Mouse (Mus musculus) embryonic stem cell, embryonic (primary cell): Measurements from ENCODE around the gene Galnt9.

ENCODE experiments used
- CTCF ChIA-PET, 4 experiments: fragments of 300-600 bp in 2 of 4; fragments of 350-600 bp in 2 of 4; sonication (Branson Sonifier 250); formaldehyde crosslinking; loops; one replicate each; lab custom pipeline; 2022; ENCODE audit warnings: inconsistent platforms in 2 of 4; lab: Charles Lee
- POLR2A ChIA-PET, 4 experiments: fragments of 300-600 bp in 2 of 4; fragments of 350-600 bp in 2 of 4; sonication (Branson Sonifier 250); formaldehyde crosslinking; loops; one replicate each; lab custom pipeline; 2022; ENCODE audit warnings: antibody characterized with exemption in 4 of 4, inconsistent platforms in 1 of 4; lab: Charles Lee

Gene Galnt9

DNA sequence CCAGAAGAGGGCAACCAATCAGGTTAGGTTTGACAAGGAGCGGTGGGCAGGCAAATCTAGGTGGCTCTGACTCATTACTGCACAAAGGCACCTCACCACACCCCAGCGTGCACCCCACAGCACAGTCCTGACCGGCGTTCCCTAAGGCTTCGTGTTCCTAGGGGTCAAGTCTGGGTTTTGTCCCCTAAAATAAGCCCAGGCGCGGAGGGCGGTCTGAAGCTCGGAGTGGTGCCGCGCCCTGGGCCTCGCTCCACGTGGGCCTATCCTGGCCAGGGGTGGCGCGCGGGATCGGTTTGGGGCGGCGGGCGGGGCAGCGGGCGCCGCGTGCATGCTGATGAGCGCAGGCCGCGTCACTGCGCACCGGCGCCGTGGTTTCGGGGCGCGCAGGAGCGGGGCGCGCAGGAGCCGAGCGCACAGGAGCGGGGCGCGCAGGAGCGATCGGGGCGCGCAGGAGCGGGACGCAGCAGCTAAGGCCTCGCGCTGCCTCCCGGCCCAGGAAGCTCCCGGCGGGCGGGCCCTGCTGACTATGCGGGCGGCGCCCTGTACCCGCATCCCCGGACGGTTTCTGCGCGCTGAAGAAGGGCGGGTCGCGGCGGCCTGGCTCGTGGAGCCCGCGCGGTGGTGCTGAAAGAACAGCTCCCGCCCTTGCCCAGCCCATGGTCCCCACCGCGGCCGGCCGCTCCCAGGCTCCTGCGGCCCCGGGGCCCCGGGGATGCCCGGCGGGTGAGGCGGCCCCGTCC lies at the start of gene Galnt9:
Gene Galnt9, plus strand, starts transcription at position 405 of the 740 bp plus-strand sequence.
- CTCF ChIA-PET, result interaction anchor here in 3 of 4 experiments (0.6 to 1.6 kb wide), 7 partner anchors 13 to 227 kb away, joined by 3 to 4 read pairs (median 3); partner anchors contain the start of gene Ep400 (in 1 of the 3)
- POLR2A ChIA-PET, result interaction anchor here in 3 of 4 experiments (0.6 to 2.0 kb wide), 21 partner anchors 10 to 276 kb away, joined by 3 to 13 read pairs (median 3); partner anchors contain the start of gene Ulk1 (in 1 of the 3)

DNA sequence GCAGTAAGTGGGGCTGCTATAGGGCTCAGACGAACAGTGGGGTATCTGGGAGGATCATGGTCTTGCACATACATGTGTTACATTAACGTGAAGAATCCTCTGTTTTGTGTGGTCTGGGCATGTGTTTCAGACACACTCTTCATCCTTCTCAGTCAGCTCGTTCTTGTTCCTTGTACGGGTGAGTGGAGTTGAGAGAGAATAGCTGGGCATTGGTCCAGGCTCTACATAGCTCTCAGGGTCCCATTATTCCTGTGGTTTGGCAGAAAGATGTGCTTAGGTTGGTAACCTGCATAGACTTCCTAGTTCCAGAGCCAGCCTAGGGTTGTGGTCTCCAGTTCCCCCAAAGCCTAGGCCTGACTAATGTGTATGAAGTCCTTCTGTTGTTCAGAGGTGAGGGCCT lies 49.8 kb upstream of the Galnt9 start:
- POLR2A ChIA-PET, result interaction anchor here (0.6 to 19.7 kb wide), 17 partner anchors 11 to 142 kb away, joined by 3 to 345 read pairs (median 4); no protein-coding TSS in a partner anchor
- CTCF ChIA-PET, result interaction anchor here (0.5 to 2.7 kb wide), 37 partner anchors 9 to 276 kb away, joined by 3 to 31 read pairs (median 4); partner anchors contain the start of genes Ddx51 (in 1 of the 4), Ep400 (in 1 of the 4), Galnt9 (in 1 of the 4) and Noc4l (in 1 of the 4)

DNA sequence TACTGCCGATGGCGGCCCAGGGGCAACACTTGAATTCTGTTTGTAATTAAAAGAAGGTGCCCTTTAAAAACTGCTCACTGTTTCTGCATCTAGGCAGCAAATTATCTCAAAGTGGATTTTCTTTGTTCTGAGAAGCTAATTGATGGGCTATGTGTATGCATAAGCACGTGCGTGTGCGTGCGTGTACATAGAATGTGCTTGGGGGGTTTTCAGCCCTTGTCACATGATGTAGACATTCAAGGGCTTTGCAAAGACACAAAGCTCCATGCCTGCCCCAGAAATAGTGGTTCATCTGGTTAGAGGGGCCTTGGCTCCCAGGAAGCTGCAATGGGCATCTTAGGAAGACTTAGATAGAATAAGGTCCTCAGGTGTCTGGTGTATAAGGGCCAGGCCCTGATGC lies 49.1 kb upstream of the Galnt9 start:
- ChIA-PET CTCF (interaction anchor here in 2 of 4 experiments (1.0 to 2.7 kb wide), 11 partner anchors 10 to 144 kb away, joined by 3 to 31 read pairs (median 4); partner anchors contain the start of gene Galnt9 (in 1 of the 2)), POLR2A (interaction anchor here in 3 of 4 experiments (0.7 to 19.7 kb wide), 11 partner anchors 10 to 144 kb away, joined by 3 to 345 read pairs (median 5); no protein-coding TSS in a partner anchor)

DNA sequence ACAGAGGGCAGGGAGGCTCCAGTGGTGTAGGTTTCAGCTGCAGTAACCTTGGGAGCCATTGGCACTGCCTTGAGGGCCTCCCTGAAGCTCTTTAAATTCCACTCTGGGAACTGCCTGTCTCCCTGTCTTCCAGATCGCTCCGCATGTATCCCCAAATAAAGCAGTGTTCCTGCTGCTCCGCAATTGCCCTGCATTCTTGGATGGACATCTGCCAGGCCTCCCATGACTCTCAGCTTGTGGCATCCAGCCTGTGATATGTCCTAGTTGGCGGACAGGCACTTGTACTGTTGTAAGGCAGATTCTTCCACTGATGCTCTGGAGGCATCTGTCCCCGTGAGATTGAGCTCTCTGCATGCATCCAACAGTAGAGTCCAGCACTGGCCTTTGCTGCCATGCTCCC lies 46.6 kb upstream of the Galnt9 start:
- CTCF ChIA-PET, result interaction anchor here in 1 of 4 experiments (0.8 kb wide), 1 partner anchor 139 kb away, joined by 3 read pairs; no protein-coding TSS in a partner anchor
- POLR2A ChIA-PET, result interaction anchor here (0.6 to 1.6 kb wide), 14 partner anchors 10 to 156 kb away, joined by 3 to 9 read pairs (median 3); partner anchors contain the start of genes Ddx51 (in 1 of the 4), Fbrsl1 (in 1 of the 4) and Noc4l (in 1 of the 4)

DNA sequence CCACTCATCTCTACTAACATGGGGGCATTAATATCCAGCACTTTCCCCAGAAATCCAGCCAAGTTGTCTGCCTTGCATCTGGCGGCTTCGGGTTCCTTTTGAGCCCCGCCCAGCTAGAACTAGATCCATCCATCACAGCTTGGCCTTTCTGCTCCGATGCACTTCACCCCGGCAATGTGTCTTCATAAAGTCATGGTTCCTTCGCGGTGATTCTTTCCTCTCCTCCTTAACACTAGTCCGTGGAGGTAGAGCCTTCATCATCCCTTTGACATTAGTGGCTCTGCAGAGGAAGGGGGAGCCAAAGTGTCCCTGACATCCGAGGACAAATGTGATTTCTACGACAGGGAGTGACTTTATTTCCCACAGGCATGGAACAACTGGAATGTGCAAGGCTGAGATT lies 46.1 kb upstream of the Galnt9 start:
- ChIA-PET POLR2A (interaction anchor here (0.8 to 1.6 kb wide), 13 partner anchors 9 to 155 kb away, joined by 3 to 9 read pairs (median 3); partner anchors contain the start of genes Ddx51 (in 1 of the 4), Fbrsl1 (in 1 of the 4) and Noc4l (in 1 of the 4)), CTCF (interaction anchor here in 1 of 4 experiments (0.6 to 1.2 kb wide), 4 partner anchors 20 to 121 kb away, joined by 3 to 4 read pairs (median 4); no protein-coding TSS in a partner anchor)

DNA sequence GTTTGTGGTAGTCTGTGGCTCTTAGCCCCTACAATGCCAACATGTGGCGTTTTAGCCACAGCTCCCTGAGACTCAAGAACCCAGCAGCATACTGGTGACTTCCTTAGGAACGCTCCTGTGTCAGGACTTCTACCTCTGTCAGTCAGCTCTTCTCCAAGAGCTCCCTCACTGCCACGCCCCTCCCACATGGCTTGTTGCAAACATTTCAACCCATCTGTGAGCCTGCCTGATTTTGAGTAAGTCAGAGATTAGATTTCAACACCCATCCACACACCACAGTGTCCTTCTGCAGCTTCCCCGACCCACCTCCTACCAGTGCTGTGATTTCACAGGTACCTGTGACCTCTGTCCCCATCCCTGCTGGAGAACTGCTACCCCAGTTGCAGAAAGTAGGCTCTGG lies 43.9 kb upstream of the Galnt9 start:
- ChIA-PET CTCF (interaction anchor here in 2 of 4 experiments (1.1 to 1.5 kb wide), 2 partner anchors 10 to 137 kb away, joined by 3 to 4 read pairs; no protein-coding TSS in a partner anchor), POLR2A (interaction anchor here in 2 of 4 experiments (1.4 to 2.1 kb wide), 2 partner anchors 13 to 31 kb away, joined by 4 to 6 read pairs; no protein-coding TSS in a partner anchor)

DNA sequence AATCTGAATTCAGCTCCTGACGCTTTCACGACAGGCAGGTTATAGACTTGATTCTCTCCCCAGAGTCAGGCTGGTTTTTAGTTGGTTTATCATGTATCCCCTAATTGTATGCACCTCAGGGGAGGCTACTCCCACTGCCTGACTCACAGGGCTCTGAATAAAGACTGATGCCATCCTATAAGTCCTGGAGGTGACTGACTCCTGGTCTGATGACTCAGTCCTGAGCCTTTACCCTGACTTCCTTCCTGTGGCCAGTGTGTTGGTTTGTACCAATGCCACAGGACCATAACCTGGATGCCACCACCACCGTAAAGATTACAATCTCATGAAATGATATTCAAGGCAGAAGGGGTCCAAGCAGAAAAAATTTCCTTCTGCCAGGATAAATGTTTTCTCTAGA lies 40.8 kb upstream of the Galnt9 start:
- ChIA-PET POLR2A (no interaction called here), CTCF (interaction anchor here in 1 of 4 experiments (1.4 kb wide), 1 partner anchor 133 kb away, joined by 5 read pairs; no protein-coding TSS in a partner anchor)

DNA sequence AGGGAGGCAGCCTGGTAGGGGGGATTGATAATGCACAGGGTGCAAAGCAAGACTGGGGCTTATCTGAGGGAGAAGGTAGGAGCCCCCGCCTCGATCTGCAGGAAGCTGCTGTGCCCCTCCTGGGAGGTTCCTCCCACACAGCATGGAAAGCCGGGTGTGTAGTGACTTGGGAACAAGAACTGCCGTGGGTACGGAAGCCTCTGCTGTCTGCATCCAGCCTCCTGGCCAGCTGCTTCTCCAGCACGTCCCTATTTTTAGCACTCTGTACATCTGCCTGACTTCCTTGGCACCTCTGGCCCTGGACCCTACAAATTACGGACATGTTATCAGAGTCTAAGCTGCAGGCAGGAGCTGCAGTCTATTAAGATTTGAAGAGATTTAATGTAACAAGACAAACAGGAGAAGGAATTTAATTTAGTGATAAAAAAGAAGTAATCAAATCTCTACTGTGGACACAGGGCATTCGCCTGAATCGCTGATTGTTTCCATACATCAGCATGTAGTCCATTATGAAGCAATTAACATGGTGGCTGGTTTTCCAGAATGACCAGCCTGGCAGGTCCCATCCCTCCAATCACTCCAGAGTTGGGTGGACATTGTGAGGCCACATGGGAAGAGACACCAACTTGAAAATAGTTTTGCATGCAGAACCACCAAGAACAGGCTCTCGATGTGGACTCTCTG lies 38.4 kb upstream of the Galnt9 start:
- ChIA-PET POLR2A (interaction anchor here in 3 of 4 experiments (1.0 to 3.3 kb wide), 7 partner anchors 10 to 65 kb away, joined by 3 to 13 read pairs (median 3); no protein-coding TSS in a partner anchor), CTCF (interaction anchor here in 2 of 4 experiments (1.1 to 1.6 kb wide), 3 partner anchors 12 to 86 kb away, joined by 3 read pairs; no protein-coding TSS in a partner anchor)

DNA sequence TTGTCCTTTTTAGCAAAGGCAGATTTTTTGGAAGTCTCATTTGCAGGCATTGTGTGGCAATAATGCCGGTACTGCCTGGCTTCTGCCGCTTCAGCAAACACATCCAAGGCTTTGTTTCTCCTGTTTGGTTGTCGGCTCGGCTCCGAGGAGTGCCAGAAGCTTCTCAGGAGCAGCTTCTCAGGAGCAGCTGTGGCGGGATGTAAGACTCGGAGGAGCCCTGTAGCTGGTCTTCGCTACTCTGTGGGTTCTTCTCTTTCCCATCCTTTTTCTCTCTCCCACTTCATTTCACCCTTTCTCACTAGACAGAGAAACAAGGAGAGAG lies 37.9 kb upstream of the Galnt9 start:
- POLR2A ChIA-PET, result interaction anchor here in 3 of 4 experiments (1.0 to 3.3 kb wide), 7 partner anchors 11 to 143 kb away, joined by 3 to 13 read pairs (median 3); no protein-coding TSS in a partner anchor
- CTCF ChIA-PET, result interaction anchor here in 2 of 4 experiments (1.1 to 2.1 kb wide), 3 partner anchors 12 to 86 kb away, joined by 3 to 7 read pairs (median 3); no protein-coding TSS in a partner anchor

DNA sequence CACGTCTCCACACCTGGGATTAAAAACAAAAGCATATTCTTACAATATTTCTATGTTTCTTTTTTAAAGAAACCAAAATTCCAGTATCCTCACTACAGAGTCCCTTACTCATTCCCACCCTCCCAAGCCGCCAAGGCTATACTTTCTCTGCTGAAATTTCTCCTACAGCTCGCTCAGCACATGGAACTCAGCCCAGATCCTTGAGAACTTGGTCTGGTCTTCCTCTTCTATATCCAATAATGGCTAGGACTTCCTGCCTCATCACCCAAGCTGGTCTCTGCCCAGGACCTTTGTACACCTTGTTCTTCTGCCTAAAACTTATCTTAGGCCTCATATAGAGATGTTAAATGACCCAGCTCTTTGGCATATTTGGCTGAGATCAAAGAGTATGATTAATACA lies 37.3 kb upstream of the Galnt9 start:
- CTCF ChIA-PET, result interaction anchor here in 3 of 4 experiments (0.8 to 2.1 kb wide), 3 partner anchors 11 to 87 kb away, joined by 3 to 7 read pairs (median 3); no protein-coding TSS in a partner anchor
- POLR2A ChIA-PET, result interaction anchor here in 2 of 4 experiments (1.1 to 3.3 kb wide), 5 partner anchors 9 to 144 kb away, joined by 3 to 13 read pairs (median 3); no protein-coding TSS in a partner anchor

DNA sequence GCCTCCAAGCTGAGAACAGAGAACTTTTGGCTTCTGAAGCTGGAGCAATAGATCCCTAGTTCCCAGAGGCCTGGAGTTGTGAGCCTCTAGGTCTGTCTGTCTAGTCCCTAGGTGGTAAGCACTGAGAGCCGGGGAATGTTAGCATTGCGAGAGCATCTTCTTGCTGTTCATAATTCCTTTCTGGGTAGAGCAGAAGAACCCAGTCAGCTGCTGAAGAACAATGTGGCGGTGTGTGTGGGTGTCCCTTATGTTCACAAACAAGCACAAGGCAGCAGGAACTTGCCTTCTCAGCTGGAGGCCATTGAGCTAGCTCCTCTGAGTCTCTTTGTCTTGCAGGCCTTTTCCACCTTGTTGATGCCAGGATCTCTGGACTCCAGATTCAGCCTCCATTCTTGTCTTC lies 36.2 kb upstream of the Galnt9 start:
- CTCF ChIA-PET, result interaction anchor here in 3 of 4 experiments (0.6 to 2.1 kb wide), 6 partner anchors 10 to 131 kb away, joined by 3 to 8 read pairs (median 6); no protein-coding TSS in a partner anchor
- POLR2A ChIA-PET, result interaction anchor here in 3 of 4 experiments (0.6 to 3.3 kb wide), 7 partner anchors 10 to 936 kb away, joined by 3 to 13 read pairs (median 4); partner anchors contain the start of gene Fbrsl1 (in 1 of the 3)

DNA sequence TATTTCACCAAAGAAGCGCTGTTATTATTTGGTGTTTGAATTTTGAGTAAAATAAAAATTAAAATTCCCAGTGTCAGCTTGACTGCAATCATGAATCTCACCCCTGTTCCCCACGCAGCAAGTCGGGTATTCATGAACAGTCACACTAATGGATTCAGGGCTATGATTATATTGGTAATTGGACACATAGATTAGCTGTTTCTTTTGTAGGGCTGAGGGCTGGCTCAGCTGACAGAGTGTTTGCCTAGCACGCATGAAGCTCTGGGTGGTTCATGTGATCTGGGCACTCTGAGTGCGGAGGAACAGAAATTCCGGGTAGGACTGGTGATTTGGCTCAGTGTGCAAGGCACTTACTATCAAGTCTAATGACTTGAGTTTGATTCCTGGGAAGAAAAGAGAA lies 33.8 kb upstream of the Galnt9 start:
- CTCF ChIA-PET, result interaction anchor here in 3 of 4 experiments (1.0 to 1.3 kb wide), 3 partner anchors 8 to 155 kb away, joined by 3 to 5 read pairs (median 3); no protein-coding TSS in a partner anchor
- POLR2A ChIA-PET, result interaction anchor here in 3 of 4 experiments (0.6 to 1.4 kb wide), 6 partner anchors 8 to 147 kb away, joined by 3 to 4 read pairs (median 4); no protein-coding TSS in a partner anchor

DNA sequence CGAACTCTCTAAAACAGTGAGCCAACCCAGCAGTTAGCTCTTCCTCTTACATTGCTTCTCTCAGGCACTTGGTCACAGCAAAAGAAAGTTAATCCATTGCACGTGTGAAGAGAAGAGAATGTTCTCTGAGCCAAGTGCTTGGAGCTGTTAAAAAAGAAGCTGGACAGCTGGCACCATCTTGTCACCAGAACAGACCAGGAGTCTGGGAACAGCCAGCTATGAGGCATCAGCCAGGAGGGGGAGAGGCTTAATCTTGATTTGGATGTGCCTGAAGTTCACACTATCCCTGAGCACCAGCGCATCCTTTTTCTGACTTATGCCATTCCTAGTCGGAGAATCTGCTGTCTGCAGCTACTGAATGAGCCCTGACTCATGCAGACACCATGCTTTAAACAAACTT lies 30.4 kb upstream of the Galnt9 start:
- ChIA-PET CTCF (no interaction called here), POLR2A (interaction anchor here in 2 of 4 experiments (0.7 to 1.1 kb wide), 2 partner anchors 17 to 32 kb away, joined by 3 read pairs; no protein-coding TSS in a partner anchor)

DNA sequence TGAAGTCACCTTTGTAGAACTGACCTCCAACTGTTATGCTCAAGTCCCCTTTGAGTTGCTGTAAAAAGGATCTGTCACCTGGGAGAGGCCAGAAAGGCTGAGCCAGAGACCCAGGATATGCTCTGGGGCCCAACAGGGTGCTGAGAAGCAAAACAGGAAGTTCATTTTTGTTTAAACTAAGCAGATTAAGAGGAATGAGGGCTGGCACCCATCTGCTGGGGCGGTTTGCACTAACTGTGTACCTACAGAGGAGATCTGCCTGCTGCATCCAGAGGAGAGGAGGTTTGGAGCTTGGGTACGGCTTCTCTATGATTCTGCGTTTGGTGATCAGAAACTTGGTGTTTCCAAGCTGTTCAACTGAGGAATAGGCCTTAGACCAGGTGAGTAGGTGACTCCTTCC lies 29.5 kb upstream of the Galnt9 start:
- ChIA-PET POLR2A (no interaction called here), CTCF (no interaction called here)

DNA sequence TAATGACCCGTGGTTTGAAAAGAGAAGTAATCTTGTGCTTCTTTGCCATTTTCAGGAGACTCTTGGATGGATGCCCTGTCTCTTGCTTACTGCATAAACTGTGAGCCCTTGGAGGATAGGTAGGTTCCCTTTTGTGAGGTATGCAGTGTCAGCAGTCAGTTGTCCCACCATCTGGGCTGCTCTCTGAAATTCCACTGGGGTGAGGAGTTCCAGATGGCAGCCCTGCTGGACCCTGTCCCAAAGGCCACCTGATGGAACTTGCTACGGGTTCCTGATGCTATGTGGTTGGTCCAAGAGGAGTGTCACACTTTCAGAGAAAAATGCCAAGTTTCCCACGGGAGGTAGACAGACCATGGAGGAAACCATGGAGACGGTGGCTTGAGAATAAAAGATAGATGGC lies 27.8 kb upstream of the Galnt9 start:
- POLR2A ChIA-PET, result interaction anchor here in 1 of 4 experiments (0.8 to 3.0 kb wide), 2 partner anchors 10 to 29 kb away, joined by 3 to 13 read pairs; no protein-coding TSS in a partner anchor
- CTCF ChIA-PET, result no interaction called here

DNA sequence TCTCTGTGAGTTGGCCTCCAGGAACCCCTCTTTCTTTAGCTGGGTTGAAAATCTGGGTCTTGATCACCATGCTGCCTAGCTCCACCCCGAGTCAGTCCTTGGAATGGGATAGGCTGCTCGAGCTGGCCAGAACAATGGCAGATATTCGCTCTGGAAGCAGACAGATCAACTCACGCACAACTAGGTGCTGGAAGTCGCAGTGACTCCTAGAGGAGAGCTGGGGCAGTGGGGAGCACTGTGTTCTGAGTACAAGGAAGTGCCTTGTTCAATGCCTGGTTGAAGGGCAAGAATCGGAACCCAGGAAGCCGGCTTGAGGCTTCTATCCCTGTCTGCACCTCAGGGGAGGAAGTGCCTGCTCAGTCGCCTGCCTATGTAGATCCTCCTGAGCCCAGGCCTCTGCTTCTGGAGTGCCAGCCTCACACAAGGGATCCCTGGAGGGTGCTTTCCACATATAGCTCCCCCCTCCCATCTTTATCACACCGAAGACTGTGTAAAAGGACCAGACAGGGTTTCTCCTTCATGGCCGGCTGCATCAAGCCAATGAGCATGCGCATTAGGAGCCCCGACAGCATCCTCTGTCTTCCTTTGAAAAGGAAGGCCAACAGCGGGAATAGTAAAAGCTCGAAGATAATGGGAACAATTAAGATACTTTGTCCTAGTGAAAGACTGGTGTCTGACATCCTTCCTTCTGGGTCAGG lies 25.9 kb upstream of the Galnt9 start:
- CTCF ChIA-PET, result interaction anchor here (0.6 to 1.9 kb wide), 12 partner anchors 9 to 322 kb away, joined by 3 to 8 read pairs (median 4); partner anchors contain the start of genes Chek2 (in 1 of the 4) and Hscb (in 1 of the 4)
- POLR2A ChIA-PET, result interaction anchor here (0.7 to 3.0 kb wide), 21 partner anchors 8 to 232 kb away, joined by 3 to 13 read pairs (median 3); partner anchors contain the start of gene Fbrsl1 (in 1 of the 4)
